20 mouse cellular contexts compared by ENCODE assay signal in the genomic region with DNA sequence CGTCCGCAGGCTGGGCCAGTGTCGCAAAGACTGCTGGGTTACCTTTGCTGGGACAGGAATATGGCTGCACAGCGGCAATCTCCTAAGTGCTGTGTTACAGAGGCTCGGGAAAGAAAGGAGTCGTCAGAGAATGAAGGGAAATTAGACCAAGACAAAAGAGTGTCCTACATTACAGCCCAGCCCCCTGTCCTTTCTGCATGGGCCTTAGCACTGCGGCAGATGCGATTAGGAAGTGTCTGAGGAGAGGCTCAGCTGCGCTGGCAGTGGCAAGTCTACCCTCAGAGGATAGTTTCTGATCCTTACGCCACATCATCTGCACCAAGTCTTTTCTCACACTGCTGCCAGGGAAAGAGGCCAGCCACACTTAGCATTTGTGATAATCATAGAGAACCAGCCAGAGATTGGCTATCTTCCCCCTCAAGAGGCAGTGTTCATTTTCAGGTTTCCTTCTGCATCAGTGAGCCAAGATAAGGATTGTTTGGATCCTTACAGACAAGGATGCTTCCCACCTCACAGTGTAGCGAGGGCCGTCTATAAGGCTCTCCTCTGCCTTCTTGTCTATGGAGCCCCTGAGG. TPM values are rescaled to one million over a fixed set of nuclear protein-coding genes. Genes with fewer than 3 reads are reported as not detected.
DNase-seq lines count a peak whose midpoint lies in the region; ATAC-seq lines count a peak whose summit lies in the region.
"Had no signal": no experiment of that assay in that cellular context is flagged by ENCODE, and none has a peak within 500 bp of the region (broad histone marks: within the 10 kb centered on the region; RNA-seq: fewer than 3 reads in every experiment).

No protein-coding gene starts in this region.

- no peak overlapping the region for H3K4me3 ChIP-seq in forebrain, embryonic 10.5 days
- no peak overlapping the region for H3K4me3 ChIP-seq in forebrain, embryonic 13.5 days
- no peak overlapping the region for H3K4me3 ChIP-seq in hindbrain, embryonic 15.5 days
- no peak overlapping the region for H3K4me3 ChIP-seq in hindbrain, embryonic 11.5 days (ENCODE audit: low read depth, low read length)
- H3K4me3 ChIP-seq: limb, embryonic 10.5 days; liver, embryonic 13.5 days; neural tube, embryonic 12.5 days had no signal

- peak overlapping the region; percentile 56 for H3K27ac ChIP-seq in forebrain, embryonic 10.5 days
- H3K27ac ChIP-seq in forebrain, embryonic 13.5 days = no peak overlapping the region
- H3K27ac ChIP-seq in hindbrain, embryonic 15.5 days (replicated peaks) = no peak overlapping the region
- H3K27ac ChIP-seq in hindbrain, embryonic 11.5 days (ENCODE audit: low read depth, low read length) = no peak overlapping the region
- H3K27ac ChIP-seq: limb, embryonic 10.5 days; liver, embryonic 13.5 days; neural tube, embryonic 12.5 days had no signal

- no peaks in the 10 kb centered on the region for H3K36me3 ChIP-seq in forebrain, embryonic 10.5 days (replicated peaks)
- H3K36me3 ChIP-seq in forebrain, embryonic 13.5 days (ENCODE audit: poor library complexity, severe bottlenecking) = no peaks in the 10 kb centered on the region
- peaks cover 50% of the 10 kb centered on the region for H3K36me3 ChIP-seq in hindbrain, embryonic 15.5 days
- no peaks in the 10 kb centered on the region for H3K36me3 ChIP-seq in hindbrain, embryonic 11.5 days (ENCODE audit: control insufficient read depth, insufficient read depth, low read length)
- H3K36me3 ChIP-seq: limb, embryonic 10.5 days; liver, embryonic 13.5 days had no signal

- no peak for DNase-seq in forebrain, embryonic 10.5 days (ENCODE audit: extremely low spot score, low spot score)
- DNase-seq in hindbrain, embryonic 11.5 days (ENCODE audit: low spot score) = no peak
- peak; percentile 41 for DNase-seq in right cerebral cortex, adult 18-20 months
- DNase-seq in right cerebral cortex, postnatal 25 days = no peak
- peak; percentile 55 for DNase-seq in retina, postnatal 1 day
- no peak for DNase-seq in gastrocnemius, postnatal 4 days (ENCODE audit: low spot score in 2 of 2)
- DNase-seq: cerebellum, postnatal 36 days; kidney, adult 9 months; liver, embryonic 13.5 days; lung, postnatal 14 days; midbrain, embryonic 14.5 days had no signal

- ATAC-seq in forebrain, embryonic 13.5 days = no peak
- peak; percentile 60; the same call in 1 of the 2 replicates for ATAC-seq in hindbrain, embryonic 15.5 days (ENCODE audit: low FRiP score, low read depth)
- no peak for ATAC-seq in hindbrain, embryonic 11.5 days (ENCODE audit: low FRiP score)

- H3K9me3 ChIP-seq in forebrain, embryonic 10.5 days = no peaks in the 10 kb centered on the region
- no peaks in the 10 kb centered on the region for H3K9me3 ChIP-seq in forebrain, embryonic 13.5 days (replicated peaks)
- no peaks in the 10 kb centered on the region for H3K9me3 ChIP-seq in hindbrain, embryonic 15.5 days
- no peaks in the 10 kb centered on the region for H3K9me3 ChIP-seq in hindbrain, embryonic 11.5 days (ENCODE audit: control insufficient read depth, low read length)
- H3K9me3 ChIP-seq: limb, embryonic 10.5 days; liver, embryonic 13.5 days; neural tube, embryonic 12.5 days had no signal

- H3K27me3 ChIP-seq in forebrain, embryonic 10.5 days (ENCODE audit: poor library complexity, severe bottlenecking) = no peaks in the 10 kb centered on the region
- H3K27me3 ChIP-seq in forebrain, embryonic 13.5 days = 0 out of 2 replicates have a peak, but pooled peaks cover 6% of the 10 kb centered on the region
- H3K27me3 ChIP-seq in hindbrain, embryonic 15.5 days = no peaks in the 10 kb centered on the region
- H3K27me3 ChIP-seq in hindbrain, embryonic 11.5 days (ENCODE audit: control insufficient read depth, insufficient read depth, low read length) = no peaks in the 10 kb centered on the region
- H3K27me3 ChIP-seq: liver, embryonic 13.5 days; neural tube, embryonic 12.5 days had no signal

- H3K4me2 ChIP-seq in forebrain, embryonic 13.5 days = no peak overlapping the region
- H3K4me2 ChIP-seq in hindbrain, embryonic 15.5 days = no peak overlapping the region
- no peak overlapping the region for H3K4me2 ChIP-seq in hindbrain, embryonic 11.5 days (replicated peaks; ENCODE audit: low read depth, low read length)
- H3K4me2 ChIP-seq: liver, embryonic 13.5 days; neural tube, embryonic 12.5 days had no signal

- peaks cover 17% of the 10 kb centered on the region for H3K4me1 ChIP-seq in forebrain, embryonic 10.5 days
- H3K4me1 ChIP-seq in forebrain, embryonic 13.5 days = 0 out of 2 replicates have a peak, but pooled peaks cover 8% of the 10 kb centered on the region
- no peaks in the 10 kb centered on the region for H3K4me1 ChIP-seq in hindbrain, embryonic 15.5 days (replicated peaks)
- H3K4me1 ChIP-seq in hindbrain, embryonic 11.5 days (replicated peaks; ENCODE audit: control insufficient read depth, insufficient read depth, low read length) = 0 out of 2 replicates have a peak, but pooled peaks cover 2% of the 10 kb centered on the region
- H3K4me1 ChIP-seq: liver, embryonic 13.5 days; neural tube, embryonic 12.5 days had no signal

- WGBS in forebrain, embryonic 10.5 days = 70% methylated on average over 12 of the region's 12 CpGs
- WGBS in forebrain, embryonic 13.5 days = 52% methylated on average over 12 of the region's 12 CpGs
- 56% methylated on average over 12 of the region's 12 CpGs for WGBS in hindbrain, embryonic 15.5 days
- WGBS in hindbrain, embryonic 11.5 days = 68% methylated on average over 12 of the region's 12 CpGs

- no peak overlapping the region for H3K9ac ChIP-seq in forebrain, embryonic 13.5 days
- no peak overlapping the region for H3K9ac ChIP-seq in hindbrain, embryonic 15.5 days
- no peak overlapping the region for H3K9ac ChIP-seq in hindbrain, embryonic 11.5 days (ENCODE audit: low read depth, low read length)
- H3K9ac ChIP-seq: liver, embryonic 13.5 days; neural tube, embryonic 12.5 days had no signal

RNA-seq across cellular contexts. Expression of gene Gm17651, which starts 17.0 kb away (rescaled TPM):
- polyA plus RNA-seq in forebrain, embryonic 10.5 days (2016; fragmentation: Nextera tagmentation; extraction: Ambion mirVana) = not detected in 2 replicates
- polyA plus RNA-seq in forebrain, embryonic 13.5 days (2015; fragmentation: Nextera tagmentation; extraction: Ambion mirVana) = not detected in 2 replicates
- polyA plus RNA-seq in hindbrain, embryonic 15.5 days (2015; fragmentation: Nextera tagmentation; extraction: Ambion mirVana) = not detected in 2 replicates
- polyA plus RNA-seq in hindbrain, embryonic 11.5 days (2014; fragmentation: Nextera tagmentation; extraction: Ambion mirVana) = not detected in 2 replicates
- not detected for total RNA-seq in gastrocnemius, postnatal 4 days (2021)
- total RNA-seq: heart, postnatal 25 days; layer of hippocampus, adult 18-20 months had no signal
- polyA plus RNA-seq: embryonic facial prominence, embryonic 14.5 days; frontal cortex, adult 2 months; gonadal fat pad, adult 2 months; limb, embryonic 10.5 days; liver, embryonic 13.5 days; midbrain, embryonic 14.5 days; neural tube, embryonic 12.5 days had no signal

RNA-seq across cellular contexts. Expression of gene Prkab2, which starts 33.5 kb away (rescaled TPM):
- polyA plus RNA-seq in forebrain, embryonic 10.5 days (2016; fragmentation: Nextera tagmentation; extraction: Ambion mirVana) = 7.6 and 8.5 TPM in 2 replicates
- 5.6 and 6.8 TPM in 2 replicates for polyA plus RNA-seq in forebrain, embryonic 13.5 days (2015; fragmentation: Nextera tagmentation; extraction: Ambion mirVana)
- polyA plus RNA-seq in hindbrain, embryonic 15.5 days (2015; fragmentation: Nextera tagmentation; extraction: Ambion mirVana) = 15.0 and 15.5 TPM in 2 replicates
- polyA plus RNA-seq in hindbrain, embryonic 11.5 days (2014; fragmentation: Nextera tagmentation; extraction: Ambion mirVana) = 5.0 and 6.2 TPM in 2 replicates
- total RNA-seq in gastrocnemius, postnatal 4 days (2021) = 10 to 100 TPM; 32.1 to 32.2 TPM

Comparison
In these comparisons a context has a peak if more than half of its experiments do, and no peak if none do; other contexts are left out.
1. DNase-seq: peak in right cerebral cortex, adult 18-20 months (single experiment) and retina, postnatal 1 day (single experiment); none in forebrain, embryonic 10.5 days (single experiment), hindbrain, embryonic 11.5 days (single experiment), right cerebral cortex, postnatal 25 days (single experiment) and gastrocnemius, postnatal 4 days (0 of 2).